Mouse (Mus musculus): ENCODE data around the gene Dnaja4. TPM values are rescaled to one million over a fixed set of nuclear protein-coding genes. Genes with fewer than 3 reads are reported as not detected.

Gene Dnaja4
- polyA plus RNA-seq, 1 experiment, result 18.2 TPM

DNA sequence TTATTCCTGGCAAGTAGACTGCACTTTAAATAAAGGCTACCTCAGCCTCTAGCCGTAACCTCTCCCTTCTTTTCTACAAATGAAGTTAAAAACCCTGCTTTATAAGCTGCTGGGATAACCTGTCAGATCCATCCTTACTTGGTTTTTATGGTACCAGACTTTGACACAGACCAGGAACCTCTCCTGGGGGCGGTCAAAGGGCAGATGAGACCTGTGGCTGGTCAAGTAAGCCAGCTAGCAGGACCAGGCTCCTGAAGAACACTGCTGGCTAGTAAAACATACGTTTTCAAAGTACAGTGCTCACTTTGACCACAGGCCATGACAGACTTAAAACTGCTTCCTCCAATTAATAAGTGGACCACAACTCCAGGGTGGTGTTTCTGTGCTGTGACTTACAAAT, 17.1 kb downstream of the Dnaja4 start:
- TF ChIP-seq POLR2A (IDR thresholded peaks at IDR 0.05; ENCODE audit: borderline replicate concordance, extremely low read depth, low read depth, low read length) (no peak), CTCF (IDR thresholded peaks at IDR 0.05; ENCODE audit: insufficient read depth, low read length) (no peak)
- DNase-seq, result no peak
- Histone ChIP-seq H3K4me3 (replicated peaks; ENCODE audit: extremely low read depth, low read depth, low read length) (no peak overlapping the region), H3K4me1 (ENCODE audit: control insufficient read depth, insufficient read depth, low read length) (no peaks in the 10 kb centered on the region)
- whole genome bisulfite sequencing, result 92% methylated on average over 3 of the region's 3 CpGs

DNA sequence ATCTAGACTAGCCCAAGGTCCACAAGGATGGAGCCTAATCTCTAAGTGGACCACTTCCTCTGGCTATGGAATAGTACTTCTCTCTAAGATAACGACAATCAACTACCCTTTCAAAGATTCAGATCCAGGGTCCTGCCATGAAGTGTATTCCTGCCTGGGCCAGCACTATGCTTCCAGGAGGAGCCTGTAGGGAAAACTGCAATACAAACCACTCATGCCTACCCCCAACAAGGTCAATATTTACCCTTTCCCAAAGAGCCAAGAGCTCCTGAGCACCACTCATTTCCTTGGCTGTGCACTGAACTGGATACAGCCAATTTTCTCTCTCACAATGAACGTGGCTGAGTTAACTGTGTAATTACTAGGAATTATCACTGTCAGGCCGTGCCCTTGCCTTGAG, 18.9 kb downstream of the Dnaja4 start:
- WGBS, result 67% methylated on average over 3 of the region's 3 CpGs
- Histone ChIP-seq H3K4me1 (ENCODE audit: control insufficient read depth, insufficient read depth, low read length) (no peaks in the 10 kb centered on the region), H3K4me3 (replicated peaks; ENCODE audit: extremely low read depth, low read depth, low read length) (no peak overlapping the region)
- DNase-seq, result peak; percentile 39
- TF ChIP-seq CTCF (IDR thresholded peaks at IDR 0.05; ENCODE audit: insufficient read depth, low read length) (no peak), POLR2A (IDR thresholded peaks at IDR 0.05; ENCODE audit: borderline replicate concordance, extremely low read depth, low read depth, low read length) (no peak)

DNA sequence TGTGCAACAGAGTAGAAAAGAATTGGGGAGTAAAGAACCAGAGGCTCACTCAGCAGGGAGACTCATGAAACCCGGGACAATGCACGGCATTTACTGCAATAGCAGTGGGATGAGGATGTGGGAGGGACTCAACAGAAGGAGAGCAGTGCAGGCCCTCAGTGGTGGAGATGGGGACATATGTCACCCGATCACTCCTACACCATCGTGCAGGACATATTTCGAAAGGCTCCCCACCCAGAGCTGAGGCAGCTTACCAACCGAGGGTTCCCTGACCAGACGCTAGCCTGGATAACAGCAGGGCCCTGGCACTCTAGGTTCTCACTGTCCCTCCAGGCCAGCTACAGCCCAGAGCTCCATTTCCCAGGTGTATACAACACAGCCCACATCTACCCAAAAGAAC, 23.5 kb downstream of the Dnaja4 start:
- 86% methylated on average over 7 of the region's 7 CpGs for WGBS
- H3K4me1 ChIP-seq (ENCODE audit: control insufficient read depth, insufficient read depth, low read length), result no peaks in the 10 kb centered on the region
- TF ChIP-seq POLR2A (IDR thresholded peaks at IDR 0.05; ENCODE audit: borderline replicate concordance, extremely low read depth, low read depth, low read length), result no peak
- no peak for TF ChIP-seq CTCF (IDR thresholded peaks at IDR 0.05; ENCODE audit: insufficient read depth, low read length)
- no peak overlapping the region for H3K4me3 ChIP-seq (replicated peaks; ENCODE audit: extremely low read depth, low read depth, low read length)
- no peak for DNase-seq

DNA sequence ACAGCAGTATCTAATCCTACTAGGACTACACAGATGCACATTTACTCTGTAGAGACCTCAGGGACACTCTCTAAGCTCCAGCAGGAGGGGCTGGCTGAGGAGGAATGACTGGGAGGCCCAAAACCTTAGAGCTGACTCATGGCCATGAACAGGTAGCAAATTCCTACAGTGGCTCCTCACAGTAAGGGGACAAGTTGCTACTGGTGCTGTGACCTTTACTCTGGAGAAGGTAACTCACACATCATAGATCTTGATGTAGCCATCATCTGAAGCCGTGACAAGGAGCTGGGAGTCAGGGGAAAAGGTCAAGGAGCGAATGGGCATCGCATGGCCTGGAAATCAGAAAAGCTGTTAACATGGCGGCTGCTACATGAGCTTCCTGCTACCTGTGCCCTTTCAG, 23.9 kb downstream of the Dnaja4 start:
- TF ChIP-seq CTCF (IDR thresholded peaks at IDR 0.05; ENCODE audit: insufficient read depth, low read length), result no peak
- TF ChIP-seq POLR2A (IDR thresholded peaks at IDR 0.05; ENCODE audit: borderline replicate concordance, extremely low read depth, low read depth, low read length), result no peak
- 89% methylated on average over 4 of the region's 4 CpGs for WGBS
- DNase-seq, result no peak
- Histone ChIP-seq H3K4me1 (ENCODE audit: control insufficient read depth, insufficient read depth, low read length) (no peaks in the 10 kb centered on the region), H3K4me3 (replicated peaks; ENCODE audit: extremely low read depth, low read depth, low read length) (no peak overlapping the region)

DNA sequence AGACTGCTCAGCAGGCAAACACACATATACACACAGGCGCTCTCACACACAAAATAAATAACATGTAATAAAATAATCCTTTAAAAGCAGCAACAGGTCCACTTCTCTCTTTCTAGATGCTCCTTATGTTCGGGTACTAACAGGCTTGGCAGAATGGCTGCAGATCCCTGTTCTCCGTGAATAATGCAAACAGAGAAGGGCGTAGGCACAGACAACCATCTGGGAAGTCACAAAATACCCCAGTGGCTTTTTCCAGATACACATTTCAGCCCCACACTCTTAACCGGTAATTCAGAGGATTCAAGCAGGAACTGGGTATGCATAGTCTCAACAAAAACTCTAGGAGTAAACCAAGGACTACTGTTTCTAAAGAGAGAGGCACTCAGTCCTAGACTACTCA, 27.6 kb downstream of the Dnaja4 start:
- WGBS, result 84% methylated on average over 5 of the region's 5 CpGs

DNA sequence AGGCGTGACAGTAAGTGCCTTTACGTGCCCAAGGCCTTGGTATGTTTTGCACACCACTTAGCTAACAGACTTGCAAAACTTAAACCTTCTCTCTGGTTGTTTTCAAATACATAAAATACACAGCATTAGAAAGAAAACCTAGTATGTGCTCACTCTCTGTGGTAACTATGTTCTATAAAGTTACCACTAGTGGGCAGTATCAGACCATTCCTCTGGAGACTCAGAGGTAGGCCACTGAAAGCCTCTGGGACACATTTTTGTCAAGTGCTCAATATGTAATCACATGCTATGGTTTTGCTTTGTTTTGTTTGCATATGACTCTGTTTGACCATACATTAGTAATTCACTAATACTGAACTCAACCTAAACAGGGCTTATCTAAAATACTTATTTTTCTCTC, 33.4 kb downstream of the Dnaja4 start:
- Histone ChIP-seq H3K4me1 (ENCODE audit: control insufficient read depth, insufficient read depth, low read length) (peaks cover 10% of the 10 kb centered on the region), H3K4me3 (replicated peaks; ENCODE audit: extremely low read depth, low read depth, low read length) (no peak overlapping the region)
- 94% methylated on average over 2 of the region's 2 CpGs for WGBS
- TF ChIP-seq CTCF (IDR thresholded peaks at IDR 0.05; ENCODE audit: insufficient read depth, low read length), result no peak
- TF ChIP-seq POLR2A (IDR thresholded peaks at IDR 0.05; ENCODE audit: borderline replicate concordance, extremely low read depth, low read depth, low read length), result no peak
- no peak for DNase-seq

More for the DNA sequence above, 27.6 kb downstream of the Dnaja4 start:
- H3K4me1 ChIP-seq (ENCODE audit: control insufficient read depth, insufficient read depth, low read length), result no peaks in the 10 kb centered on the region
- H3K4me3 ChIP-seq (replicated peaks; ENCODE audit: extremely low read depth, low read depth, low read length), result no peak overlapping the region
- no peak for TF ChIP-seq POLR2A (IDR thresholded peaks at IDR 0.05; ENCODE audit: borderline replicate concordance, extremely low read depth, low read depth, low read length)
- no peak for TF ChIP-seq CTCF (IDR thresholded peaks at IDR 0.05; ENCODE audit: insufficient read depth, low read length)
- DNase-seq, result no peak

DNA sequence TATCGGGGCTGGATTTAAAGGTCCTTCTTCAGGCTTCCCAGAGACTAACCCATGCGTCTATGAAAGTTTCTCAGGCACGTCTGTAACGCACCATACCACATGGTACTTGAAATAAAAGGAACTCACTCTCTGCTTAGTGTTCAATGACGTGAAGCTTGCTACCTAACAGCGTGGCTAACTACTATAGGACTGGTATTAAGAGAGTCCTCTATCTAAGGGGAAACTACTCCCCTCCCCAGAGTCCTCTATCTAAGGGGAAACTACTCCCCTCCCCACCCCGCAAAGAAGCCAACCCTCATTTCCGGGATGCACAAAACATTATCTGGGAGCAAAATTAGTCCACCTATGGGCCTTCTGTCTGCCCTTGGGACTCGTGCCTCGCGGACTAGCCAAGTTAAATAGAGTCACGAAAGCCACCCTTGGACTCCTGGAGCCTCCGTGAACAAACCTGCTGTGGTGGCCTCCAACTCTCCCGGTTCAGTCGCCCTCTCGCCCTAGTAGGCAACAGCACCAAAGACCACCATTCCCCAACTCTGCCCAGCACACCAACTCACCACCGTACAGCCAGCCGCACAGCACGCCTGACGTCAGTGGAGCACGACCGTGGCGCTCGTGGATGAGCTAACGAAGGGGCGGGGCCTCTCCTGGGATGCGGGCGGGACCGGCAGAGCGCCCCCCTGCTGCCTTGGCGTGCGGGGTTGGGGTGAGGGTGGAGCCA, 35.4 kb downstream of the Dnaja4 start, which contains the start of gene Wdr61:
Gene Wdr61, minus strand, starts transcription at position 599 of the 718 bp plus-strand sequence.
- DNase-seq, result peak; percentile 98
- WGBS, result 1% methylated on average over 32 of the region's 32 CpGs
- TF ChIP-seq POLR2A (IDR thresholded peaks at IDR 0.05; ENCODE audit: borderline replicate concordance, extremely low read depth, low read depth, low read length), result peak; percentile 98
- TF ChIP-seq CTCF (IDR thresholded peaks at IDR 0.05; ENCODE audit: insufficient read depth, low read length), result no peak

DNA sequence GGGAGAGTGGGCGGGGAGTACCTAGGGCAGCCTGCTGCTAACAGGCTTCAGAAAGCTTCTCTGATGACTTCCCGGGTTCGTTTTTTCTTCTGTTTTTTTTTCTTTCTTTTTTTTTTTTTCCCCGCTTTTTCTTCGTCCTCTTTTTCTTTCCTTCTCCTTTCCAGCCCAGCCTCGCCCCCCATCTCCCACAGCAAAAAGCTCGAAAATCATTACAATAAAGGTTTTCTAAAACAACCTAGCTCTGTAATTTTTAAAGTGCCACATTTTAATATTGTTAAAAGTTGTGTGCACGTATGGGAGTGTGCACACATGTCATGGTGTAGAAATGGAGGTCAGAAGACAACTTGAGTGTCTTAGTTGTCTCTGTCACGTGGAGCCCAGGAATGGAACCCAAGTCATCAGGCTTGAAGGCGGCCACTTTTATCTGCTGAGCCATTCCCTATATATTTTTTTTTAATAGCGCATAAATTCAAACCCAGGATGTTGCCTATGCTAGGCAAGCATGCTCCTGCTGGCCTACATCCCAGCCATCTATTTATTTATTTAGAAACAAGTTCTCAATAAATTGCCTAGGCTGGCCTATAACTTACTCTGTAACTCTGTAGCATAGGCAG, 36.1 kb downstream of the Dnaja4 start:
- H3K4me1 ChIP-seq (ENCODE audit: control insufficient read depth, insufficient read depth, low read length), result peaks cover 10% of the 10 kb centered on the region
- TF ChIP-seq CTCF (IDR thresholded peaks at IDR 0.05; ENCODE audit: insufficient read depth, low read length) (no peak), POLR2A (IDR thresholded peaks at IDR 0.05; ENCODE audit: borderline replicate concordance, extremely low read depth, low read depth, low read length) (no peak)
- peak overlapping the region; percentile 18 for H3K4me3 ChIP-seq (replicated peaks; ENCODE audit: extremely low read depth, low read depth, low read length)
- DNase-seq, result no peak
- 21% methylated on average over 11 of the region's 11 CpGs for WGBS

More for the DNA sequence above, 35.4 kb downstream of the Dnaja4 start, which contains the start of gene Wdr61:
- Histone ChIP-seq H3K4me1 (ENCODE audit: control insufficient read depth, insufficient read depth, low read length) (peaks cover 10% of the 10 kb centered on the region), H3K4me3 (replicated peaks; ENCODE audit: extremely low read depth, low read depth, low read length) (peak within 1 kb of the TSS; percentile 93)

DNA sequence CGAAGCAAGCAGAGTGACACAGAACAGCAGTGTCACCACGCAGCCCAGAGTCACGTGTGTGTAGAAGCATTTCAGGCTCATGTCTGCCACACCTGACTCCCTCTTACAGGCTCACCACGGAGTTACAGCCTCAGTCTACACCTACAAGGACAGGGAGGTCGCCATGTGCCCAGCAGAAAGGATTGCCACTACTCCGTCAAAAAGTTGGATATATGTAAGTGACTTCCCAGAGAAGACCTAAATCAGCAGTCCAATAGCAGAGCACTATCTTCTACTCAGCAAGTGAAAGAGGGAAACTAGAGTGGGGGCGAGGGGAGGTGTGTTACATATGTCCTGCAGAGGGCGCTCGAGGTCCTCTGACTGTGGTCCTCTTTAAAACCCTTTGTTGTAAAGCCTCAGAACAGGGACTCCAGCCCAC, 37.6 kb downstream of the Dnaja4 start:
- TF ChIP-seq CTCF (IDR thresholded peaks at IDR 0.05; ENCODE audit: insufficient read depth, low read length) (peak; percentile 69), POLR2A (IDR thresholded peaks at IDR 0.05; ENCODE audit: borderline replicate concordance, extremely low read depth, low read depth, low read length) (no peak)
- H3K4me3 ChIP-seq (replicated peaks; ENCODE audit: extremely low read depth, low read depth, low read length), result peak overlapping the region; percentile 1
- 18% methylated on average over 9 of the region's 9 CpGs for WGBS
- peaks cover 10% of the 10 kb centered on the region for H3K4me1 ChIP-seq (ENCODE audit: control insufficient read depth, insufficient read depth, low read length)
- DNase-seq, result peak; percentile 14

DNA sequence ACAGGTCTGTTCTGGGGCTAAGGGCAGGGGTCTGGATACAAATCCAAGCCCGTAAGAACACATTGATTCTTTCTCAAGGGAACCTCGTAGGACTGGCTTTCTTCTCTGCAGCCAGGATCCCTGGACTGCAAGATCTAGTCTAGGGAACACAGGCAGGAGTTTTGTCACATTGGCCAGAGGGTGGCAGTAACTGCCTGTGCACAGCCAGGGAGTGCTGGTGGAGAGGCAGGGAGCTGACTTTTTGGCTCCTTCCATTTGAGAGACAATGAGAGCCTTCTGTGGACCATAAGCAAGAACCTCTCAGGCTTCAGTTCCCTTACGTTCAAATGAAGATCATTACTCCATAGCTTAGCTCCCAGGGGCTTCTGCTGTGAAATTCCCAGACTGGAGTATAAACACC, 39.7 kb downstream of the Dnaja4 start:
- H3K4me3 ChIP-seq (replicated peaks; ENCODE audit: extremely low read depth, low read depth, low read length), result no peak overlapping the region
- DNase-seq, result peak; percentile 14
- TF ChIP-seq POLR2A (IDR thresholded peaks at IDR 0.05; ENCODE audit: borderline replicate concordance, extremely low read depth, low read depth, low read length) (no peak), CTCF (IDR thresholded peaks at IDR 0.05; ENCODE audit: insufficient read depth, low read length) (peak; percentile 69)
- WGBS, result 29% methylated on average over 3 of the region's 3 CpGs
- peaks cover 7% of the 10 kb centered on the region for H3K4me1 ChIP-seq (ENCODE audit: control insufficient read depth, insufficient read depth, low read length)
